Mouse (Mus musculus) thymus, postnatal 36 days (tissue): ENCODE results near the gene Med13l.

Experiments used
- DNase-seq, 2 experiments: peaks; one replicate each; pipeline ENCODE4 v3.0.0; 2022; ENCODE audit warnings: mixed read lengths in 2 of 2

Gene Med13l

DNA sequence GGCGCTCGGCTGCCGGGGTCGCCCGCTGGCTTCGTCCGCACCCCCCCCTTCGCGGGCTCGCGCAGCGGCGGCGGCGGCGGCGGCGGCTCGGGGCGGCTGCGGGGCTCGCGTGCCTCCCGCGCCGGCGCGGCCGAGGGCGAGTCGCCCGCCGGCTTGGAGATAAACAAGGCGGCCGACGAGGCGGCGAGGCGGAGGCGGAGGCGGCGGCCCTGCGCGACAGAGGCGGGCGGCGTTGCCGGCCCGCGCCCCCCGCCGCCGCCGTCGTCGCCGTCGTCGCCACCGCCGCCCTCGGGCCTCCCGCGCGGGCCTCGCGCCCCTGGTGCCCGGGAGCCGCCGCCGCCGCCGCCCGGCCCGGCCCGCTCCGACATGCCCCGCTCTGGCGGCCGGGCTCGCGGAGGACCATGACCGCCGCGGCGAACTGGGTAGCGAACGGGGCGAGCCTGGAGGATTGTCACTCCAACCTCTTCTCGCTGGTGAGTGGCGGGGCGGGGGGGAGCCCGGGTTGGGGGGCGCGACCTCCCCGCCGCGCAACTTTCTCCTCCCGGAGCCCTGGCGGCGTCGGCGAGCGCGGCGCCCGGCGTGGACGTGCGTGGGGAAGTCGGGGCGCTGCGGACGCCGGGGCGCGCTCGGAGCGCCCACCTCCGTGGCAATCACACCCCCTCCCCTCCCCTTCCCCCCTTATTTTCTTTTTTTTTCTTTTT is at the start of gene Med13l:
TSS of gene Med13l (plus strand) at position 295 of the 701 bp plus-strand sequence.
- DNase-seq = peak; percentile 75 to 84

DNA sequence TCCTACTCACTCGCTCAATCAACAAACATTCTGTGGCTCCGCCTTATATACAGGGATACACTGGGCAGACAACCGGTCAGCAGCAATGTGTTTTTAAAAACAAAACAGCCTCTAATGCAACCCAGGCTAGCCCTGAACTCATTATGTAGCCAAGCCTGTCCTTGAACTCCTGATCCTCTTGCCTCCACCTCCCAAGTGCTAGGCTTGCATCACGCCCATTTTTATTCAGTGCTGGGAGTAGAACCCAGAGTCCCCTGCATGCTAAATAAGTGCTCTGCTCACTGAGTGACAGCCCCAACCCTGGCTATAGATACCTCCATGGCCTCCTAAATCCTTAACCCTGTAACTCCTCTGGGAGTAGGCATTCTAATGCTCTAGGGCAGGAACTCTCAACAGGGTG is 49.5 kb upstream of the Med13l start:
- DNase-seq = no peak

DNA sequence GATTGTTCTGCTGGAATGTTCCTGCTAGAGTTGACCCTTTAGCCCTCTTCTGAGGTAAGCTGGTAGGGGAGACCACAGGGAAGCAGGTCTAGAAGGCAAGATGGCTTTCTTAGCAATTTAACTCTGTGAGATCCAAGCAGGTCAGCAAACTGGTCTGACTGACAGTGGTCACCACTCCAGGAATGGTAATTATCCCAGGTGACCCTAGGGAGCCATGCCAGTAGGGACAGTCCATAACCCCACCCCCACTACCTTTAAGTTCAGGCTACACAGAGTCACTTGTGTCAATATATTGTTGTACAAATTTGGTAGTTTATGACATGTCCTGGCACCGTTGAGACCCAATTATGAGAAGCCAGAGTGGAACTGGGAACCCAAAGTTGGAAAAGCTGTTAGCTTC is 47.5 kb upstream of the Med13l start:
- no peak for DNase-seq

DNA sequence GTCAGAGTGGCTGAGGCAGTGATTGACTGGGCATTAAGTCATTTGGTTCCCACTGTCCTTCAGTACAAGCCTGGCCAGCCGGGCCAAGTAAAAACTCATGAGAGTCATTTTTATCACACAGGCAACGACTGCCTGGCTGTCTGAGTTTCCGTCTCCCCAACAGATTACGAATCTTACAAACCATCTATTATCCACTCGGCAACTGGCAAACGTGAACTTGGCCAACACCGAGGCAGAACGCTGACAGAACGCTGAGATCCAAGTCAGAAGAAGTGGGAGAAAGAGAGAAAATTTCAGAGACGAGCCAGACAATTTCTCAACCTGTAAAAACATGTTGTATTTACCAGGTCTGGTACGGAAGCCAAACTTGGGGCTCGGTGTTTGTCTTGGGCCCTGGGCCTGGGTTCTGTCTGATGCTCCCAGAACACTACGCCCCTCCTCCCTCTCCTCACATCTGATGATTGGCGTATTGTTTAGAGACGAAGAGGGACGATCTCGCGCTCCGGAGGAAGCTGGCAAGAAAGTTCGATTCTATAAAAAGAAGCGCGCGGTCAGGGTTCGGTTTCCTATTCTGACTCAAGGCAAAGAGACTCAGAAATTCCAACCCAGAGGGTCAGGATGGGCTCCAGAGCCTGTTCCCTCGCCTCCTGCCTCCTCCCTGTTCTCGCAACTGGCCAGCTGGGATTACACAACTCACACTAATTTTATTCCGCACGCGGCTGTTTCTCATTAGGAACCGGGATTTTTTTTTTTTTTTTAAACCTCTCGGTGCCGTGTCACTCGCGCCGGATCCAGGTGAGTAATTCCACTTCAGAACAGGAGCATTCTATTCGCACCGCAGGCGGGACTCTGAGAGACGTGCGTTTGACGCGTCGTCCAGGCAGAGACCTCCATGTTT is 46.6 kb upstream of the Med13l start:
- peak in 1 of 2 experiments; percentile 11 for DNase-seq

DNA sequence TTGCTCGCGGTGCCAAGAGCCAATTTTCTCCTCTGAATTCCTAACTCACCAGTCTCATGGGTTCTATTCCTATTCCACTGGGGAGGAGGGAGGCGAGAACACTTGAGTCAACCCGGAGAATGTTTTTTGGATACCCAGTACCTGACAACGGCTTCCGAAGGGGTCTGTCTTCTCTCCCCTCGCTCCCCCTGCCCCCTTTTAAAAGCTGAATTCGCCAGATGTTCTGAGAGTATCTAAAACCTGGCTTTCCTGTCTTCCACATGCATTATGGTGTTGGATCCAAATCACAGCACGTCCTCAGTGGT is 46.0 kb upstream of the Med13l start:
- DNase-seq = no peak

DNA sequence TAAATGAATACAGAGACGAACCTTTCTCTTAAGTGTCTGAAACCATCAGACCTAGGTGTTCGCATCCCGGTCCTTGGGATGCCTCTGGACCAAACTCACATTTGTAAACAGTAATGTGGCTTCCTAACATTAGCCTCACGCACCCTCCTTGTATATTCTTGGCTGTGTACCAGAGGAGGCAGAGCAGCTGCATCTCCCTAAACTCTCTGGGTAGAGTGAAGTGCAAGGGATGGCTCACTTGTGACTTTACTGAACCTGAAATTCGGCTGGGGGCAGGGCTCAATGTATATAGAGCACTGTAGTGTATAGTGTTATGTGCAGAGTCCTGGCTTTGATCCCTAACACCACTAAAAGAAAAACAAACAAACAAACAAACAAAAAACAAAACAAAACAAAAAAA is 45.6 kb upstream of the Med13l start:
- no peak for DNase-seq

DNA sequence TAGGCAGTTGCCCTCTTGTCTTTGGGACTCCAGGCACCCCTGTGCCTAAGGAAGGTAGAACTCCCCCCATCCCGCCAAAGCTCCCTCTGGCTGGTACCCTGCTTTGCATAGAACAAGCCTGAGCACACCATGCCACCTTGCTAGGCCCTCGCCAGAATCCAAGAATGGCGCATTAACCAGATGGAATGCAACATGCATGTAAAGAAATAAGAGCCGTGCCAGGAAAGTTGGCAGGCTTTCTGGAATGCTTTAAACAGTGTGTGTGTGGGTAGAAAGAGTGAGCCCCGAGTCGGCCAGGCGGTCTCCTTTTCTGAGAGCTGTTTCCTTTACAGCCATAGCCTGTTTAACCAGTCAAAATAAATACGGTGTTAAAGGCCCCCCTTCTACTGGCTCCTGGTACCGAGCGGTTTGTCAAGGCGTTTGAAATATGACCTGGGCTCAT is 45.2 kb upstream of the Med13l start:
- DNase-seq = no peak

DNA sequence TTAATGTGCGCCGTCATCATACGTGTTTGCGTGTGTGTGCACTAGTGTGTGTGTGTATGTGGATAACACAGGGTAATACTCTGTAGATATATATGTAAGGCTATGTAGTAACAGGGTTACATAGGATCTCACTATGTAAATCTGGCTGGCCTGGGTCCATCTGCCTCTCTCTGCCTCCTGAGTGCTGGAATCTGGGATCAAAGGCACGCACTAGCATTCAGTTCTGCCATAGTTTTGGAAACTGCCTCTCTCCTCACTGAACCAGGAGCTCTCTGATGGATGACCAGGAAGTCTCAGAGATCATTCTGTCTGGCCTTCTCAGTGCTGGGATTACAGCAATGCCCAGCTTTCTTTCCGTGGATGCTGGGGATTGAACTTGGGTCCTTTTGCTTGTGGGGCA is 44.4 kb upstream of the Med13l start:
- no peak for DNase-seq

DNA sequence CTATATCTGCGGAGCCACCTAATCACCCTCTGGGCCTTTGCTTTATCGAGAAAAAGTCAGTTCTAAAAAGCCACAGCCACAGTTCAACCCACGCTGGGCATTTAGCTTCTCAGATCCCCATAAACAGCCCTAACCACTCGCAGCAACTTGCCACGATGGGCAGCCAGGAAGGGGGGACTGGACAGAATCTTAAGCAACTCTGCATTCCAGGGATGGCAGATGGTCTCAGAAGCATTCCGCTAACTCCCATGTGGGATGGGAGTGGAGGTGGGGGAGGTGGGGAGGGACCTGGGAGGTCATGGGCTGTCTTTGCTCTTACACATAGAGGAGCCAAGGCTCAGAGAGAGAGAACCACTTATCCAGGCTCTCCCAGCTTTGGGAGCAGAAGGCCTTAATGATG is 44.0 kb upstream of the Med13l start:
- DNase-seq = no peak

DNA sequence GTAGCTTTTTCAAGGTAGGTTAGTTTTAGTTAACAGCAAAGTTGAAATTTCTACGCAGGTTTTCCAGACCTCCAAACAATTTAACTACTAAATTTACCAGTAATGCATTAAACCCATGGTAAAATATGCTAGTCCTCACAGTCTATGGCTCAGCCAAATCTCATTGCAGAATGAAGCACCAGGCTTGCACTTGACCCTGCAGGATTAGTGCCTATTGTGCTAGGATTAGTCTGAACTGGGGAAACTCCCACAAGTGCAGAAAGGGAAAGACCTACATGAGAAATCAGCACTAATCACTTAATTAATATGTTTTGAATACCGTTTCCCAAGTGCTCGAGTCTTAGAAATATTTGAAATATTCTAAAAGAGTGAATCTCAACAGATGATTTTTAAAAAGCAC is 40.0 kb upstream of the Med13l start:
- DNase-seq = no peak

DNA sequence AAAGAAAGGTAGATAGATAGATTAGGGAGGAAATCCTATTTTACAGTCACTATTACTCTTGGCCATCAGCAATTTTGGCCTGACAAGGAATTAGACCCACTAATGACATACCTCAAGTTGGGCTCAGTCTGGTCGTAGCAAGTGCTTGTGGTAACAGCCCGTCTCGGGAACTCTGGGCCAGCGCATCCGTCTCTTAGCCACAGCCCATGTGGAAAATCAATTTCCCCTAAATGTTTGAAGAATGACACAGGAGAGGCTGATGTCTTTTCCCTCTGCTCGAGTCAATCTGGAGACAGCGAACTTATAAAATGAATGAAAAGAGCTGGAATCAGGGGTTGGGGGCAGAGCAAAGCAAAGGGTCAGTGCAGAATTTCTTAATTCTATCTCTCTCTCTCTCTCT is 36.1 kb upstream of the Med13l start:
- DNase-seq = no peak

DNA sequence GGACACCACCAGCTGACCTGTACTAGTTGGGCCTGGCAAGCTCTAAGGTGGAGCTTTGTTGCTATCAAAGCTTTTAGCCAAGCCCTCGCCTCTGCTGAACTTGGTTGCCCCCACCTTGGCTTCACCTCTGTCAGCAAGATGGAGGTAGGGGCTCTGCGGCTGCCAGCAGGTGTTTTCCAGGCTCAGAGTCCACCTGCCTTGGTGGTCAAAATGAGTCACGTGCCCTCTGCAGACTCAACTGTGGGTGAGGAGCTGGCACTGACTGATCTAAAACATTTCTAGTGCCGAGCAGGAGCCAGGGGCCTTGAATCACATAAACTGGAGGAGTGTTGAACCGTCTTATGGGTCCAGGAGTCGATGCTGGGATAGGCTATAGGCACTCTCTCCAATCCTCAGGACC is 34.8 kb upstream of the Med13l start:
- DNase-seq = no peak

DNA sequence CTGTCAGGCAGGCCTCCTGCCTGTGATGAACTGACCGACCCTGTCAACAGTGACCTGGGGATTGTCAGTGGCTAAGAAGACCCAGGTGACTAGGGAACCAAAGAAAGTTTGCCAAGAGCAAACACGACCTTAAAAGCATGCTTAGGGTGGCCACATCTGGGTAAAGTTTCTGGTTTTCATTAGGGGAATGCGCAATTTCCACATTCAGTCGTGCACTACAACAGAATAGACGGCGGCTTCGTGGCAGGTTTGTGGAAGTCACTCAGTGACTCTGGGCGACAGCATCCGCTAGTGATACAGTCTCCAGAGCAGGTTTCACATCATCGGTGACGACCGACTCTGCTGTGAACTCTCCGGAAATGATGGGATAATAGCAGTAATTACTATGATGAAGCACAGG is 34.0 kb upstream of the Med13l start:
- no peak for DNase-seq

DNA sequence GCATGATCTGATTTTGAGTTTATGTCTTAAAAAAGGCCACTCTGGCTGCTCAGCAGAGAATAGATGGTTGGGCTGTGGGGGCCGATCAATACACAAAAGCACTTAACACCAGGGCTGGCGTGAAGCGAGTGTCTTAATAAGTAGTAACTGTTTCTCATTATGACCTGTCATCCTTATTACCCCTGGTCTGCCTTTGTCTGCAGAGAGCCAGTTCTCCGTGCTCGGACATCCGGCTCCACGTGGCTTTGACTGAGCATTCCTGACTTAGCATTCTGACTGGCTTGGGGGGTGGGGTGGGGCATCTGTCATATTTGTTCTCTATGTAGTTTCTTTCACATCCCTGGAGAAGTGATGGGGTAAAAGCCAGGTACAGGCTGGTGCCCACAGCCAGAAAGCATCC is 31.2 kb upstream of the Med13l start:
- no peak for DNase-seq

DNA sequence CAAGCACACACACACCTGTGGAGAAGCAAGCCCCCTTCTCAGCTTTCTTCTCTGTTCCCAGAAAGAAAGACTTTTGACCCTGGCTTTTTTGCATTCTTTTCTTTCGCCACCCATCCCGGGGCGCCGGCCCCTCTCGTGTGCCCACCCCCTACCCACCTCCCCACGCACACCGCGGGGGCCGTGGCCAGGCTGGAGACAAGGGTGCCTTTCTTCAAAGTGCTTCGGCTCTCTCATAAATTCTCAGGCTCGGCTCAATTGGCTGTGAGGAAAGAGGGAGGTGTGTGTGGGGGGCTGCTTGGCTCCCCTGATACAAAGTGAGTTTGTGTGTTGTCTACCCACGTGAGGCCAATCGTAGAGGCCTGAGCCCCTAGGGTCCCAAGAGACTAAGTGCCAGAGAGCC is 28.4 kb upstream of the Med13l start:
- no peak for DNase-seq

DNA sequence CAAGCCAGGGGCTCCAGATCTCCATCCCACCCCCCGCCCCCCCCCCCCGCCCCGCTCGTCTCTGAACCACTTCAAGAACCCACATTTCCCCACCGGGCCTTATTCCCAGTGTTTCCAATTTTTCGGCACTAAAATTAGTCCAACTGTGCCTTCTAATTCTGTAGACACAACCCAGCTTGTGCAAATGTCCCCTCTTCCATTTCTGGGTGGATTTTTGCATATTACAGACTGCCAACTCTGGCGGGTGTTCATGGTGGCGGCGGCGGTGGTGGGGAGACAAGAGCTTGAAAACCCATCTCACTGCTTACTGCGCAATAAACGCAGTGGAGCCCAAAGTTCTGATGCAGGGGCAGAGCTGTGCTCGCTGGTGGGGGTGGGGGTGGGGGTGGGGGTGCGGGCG is 27.8 kb upstream of the Med13l start:
- no peak for DNase-seq

DNA sequence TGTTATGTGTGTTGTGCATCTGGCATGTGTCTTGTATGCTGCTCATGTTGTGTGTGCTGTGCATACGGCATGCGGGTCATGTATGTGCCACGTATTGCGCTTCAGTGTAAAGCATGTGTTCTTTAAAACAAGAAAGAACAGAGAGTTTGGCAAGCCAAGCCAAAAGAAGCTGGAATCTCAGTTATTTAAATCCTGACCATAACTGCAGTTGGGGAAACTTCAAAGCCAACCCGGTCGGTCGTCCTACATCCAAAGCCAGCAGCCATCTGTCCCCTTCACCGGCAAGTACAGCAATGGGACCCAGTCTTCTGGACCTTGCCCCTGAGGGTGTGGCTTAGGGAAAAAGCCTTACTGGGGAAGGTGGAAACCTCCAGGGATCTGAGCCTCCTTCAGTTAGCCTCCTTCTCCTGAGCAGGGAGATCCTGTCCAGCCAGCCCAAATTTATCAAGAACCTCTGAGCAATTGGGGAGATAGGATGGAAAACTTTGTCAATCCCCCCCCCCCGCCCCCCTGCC is 26.0 kb upstream of the Med13l start:
- DNase-seq = no peak

DNA sequence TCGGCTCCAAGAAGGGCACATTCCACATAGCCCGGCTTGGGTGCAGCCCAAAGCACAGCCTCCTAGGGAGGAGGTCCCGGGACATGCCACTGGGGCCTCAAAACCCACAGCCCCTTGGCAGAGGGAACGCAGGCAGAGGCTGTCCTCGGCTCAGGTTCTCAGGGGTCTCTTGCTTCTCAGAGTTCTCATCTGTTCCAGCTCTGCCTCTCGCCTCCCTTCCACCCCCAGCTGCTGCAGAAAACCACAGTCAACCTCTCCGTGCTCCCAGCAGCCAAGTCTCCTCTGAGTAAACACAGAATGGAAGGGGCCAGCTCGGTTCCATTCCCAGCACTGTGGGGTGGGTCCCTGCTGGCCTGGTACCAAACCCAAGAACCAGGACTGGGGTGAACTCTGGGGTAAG is 25.3 kb upstream of the Med13l start:
- DNase-seq = no peak

DNA sequence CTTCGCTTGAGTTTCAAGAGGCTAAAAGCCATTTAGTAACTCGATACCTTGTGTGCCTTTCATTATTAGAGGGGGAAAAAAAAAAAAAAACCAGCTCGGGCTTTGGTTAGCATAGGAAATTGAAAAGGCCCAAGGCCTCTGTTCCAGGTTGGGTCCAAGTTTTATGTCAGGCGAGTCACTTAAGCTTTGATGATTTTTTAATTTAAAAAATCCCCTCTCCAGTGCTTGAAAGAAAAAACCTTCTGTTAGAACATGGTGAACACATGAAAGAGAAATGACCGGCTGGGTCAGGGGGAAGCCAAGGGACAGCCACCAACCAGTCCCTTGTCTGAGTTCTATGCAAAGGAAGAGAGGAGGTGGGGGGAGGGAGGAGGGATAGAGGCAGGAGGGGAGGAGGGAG is 22.0 kb upstream of the Med13l start:
- no peak for DNase-seq

DNA sequence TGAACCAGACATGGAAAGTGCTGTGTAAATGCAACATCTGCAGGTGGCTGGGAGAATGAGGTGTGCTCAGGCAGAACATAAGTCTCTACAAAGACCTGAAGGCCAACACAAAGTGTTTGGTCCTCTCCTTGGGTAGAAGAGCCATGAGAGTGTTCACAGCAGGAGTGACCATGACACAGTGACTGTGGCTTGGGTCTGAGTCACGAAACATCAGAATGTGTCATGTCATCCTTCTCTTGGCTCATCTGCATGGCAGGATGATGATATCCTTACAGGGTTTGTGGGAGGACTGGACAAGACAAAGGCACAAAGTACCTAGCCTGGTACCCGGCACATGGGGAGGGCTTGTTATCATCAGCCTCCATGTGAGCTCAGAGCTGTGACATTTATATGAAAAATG is 16.7 kb upstream of the Med13l start:
- DNase-seq = no peak

DNA sequence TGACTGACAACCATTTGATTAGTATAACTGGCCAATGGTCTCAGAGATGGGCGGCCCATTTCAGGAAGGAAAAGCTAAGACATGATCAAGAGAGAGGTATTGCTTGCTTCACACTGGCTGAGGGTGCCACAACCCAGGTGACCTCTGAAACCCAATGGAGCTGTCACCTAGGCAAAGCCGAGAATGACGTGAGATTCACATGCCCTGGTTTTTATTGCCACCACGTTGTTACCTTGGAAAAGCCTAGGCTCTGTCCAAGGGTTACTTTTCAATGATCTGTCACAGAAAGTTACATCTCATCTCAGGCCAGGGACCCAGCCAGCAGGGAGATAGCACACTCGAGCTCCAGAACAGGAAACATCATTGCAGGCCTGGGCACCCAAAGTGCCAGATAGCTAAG is 10.0 kb upstream of the Med13l start:
- no peak for DNase-seq

DNA sequence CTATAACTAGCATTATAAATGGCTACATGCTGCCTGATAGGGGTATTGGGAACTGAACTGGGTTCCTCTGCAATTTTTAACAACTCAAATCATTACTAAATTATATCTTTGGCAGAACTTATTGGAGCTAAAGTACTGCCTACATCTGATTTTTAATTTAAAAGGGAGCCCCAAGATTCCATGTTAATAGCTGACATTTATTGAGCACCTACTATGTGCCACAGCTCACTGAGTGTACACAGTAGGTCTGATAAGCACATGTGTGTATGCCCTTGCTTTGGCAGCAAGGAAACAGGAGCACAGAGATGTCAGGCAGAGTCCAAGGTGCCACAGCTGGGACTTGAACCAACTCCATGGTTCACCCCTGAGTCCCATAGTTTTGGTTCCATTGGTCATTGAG is 7.2 kb upstream of the Med13l start:
- no peak for DNase-seq

DNA sequence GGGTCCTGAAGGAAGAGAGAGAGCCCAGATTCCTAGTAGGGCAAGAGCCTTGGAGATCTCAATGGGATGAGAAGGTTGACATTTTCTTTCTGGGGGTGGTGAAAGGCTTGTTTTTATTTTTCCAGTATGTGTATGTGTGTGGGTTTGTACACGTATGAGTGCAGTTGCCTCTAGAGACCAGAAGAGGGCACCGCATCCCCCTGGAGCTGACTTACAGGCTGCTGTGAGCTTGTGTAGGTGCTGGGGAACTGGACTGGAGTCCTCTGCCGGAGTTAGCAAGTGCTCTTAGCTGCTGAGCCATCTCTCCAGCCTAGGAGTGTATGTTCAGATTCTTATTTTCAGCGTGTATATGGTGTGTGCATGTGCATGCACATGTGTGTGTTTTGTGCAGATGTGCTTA is 5.2 kb upstream of the Med13l start:
- DNase-seq = no peak

DNA sequence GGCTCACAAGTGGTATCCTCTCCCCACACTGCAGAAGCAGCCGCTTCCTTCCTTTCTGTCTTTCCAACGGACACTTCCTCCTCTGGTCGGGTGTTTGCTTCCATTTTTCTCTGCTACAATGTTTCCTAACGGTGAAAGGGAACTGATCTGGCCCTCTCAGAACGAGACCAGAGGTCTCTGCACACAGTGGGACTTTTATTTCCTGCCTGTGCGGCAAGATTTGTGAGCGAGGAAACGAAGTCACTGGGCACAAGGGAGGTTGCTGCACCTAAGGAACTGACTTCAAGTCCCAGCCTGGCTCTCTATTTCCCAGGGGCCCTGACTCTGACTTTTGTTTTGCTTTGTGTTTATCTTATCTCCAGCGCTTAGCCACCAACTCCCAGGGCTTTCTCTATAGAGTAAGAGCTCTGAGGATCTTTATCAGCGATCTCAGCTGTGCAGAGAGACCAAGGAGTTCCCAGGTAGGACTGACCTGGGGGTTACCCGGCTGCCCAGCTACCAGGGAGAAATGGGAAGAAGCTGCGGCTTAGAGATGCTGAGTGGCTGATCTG is 4.0 kb upstream of the Med13l start:
- no peak for DNase-seq
